Mouse (Mus musculus) kidney, embryonic 16.5 days (tissue): Measurements from ENCODE around the gene Pigw. TPM values are rescaled to one million over a fixed set of nuclear protein-coding genes. Genes with fewer than 3 reads are reported as not detected.
A peak's percentile ranks its signal among the peaks of the same experiment; 100 is the strongest.

Experiments used
- ATAC-seq: fragments of 200-750 bp; cut with Nextera tagmentation; 2 replicates; pipeline ENCODE4 v1.8.0; 2017; ENCODE audit warnings: moderate TSS enrichment; ENCODE audit not compliant: low FRiP score, low TSS enrichment
- H3K27ac ChIP-seq: fragments of 300-500 bp; sonication (generic); 2 replicates; pipeline ENCODE4 v1.5.1; 2014; ENCODE audit warnings: low read length
- H3K27me3 ChIP-seq: fragments of 300-500 bp; sonication (generic); 2 replicates; pipeline ENCODE4 v1.6.1; 2014; ENCODE audit warnings: low read length, control low read depth, mixed read lengths; ENCODE audit not compliant: insufficient read depth
- H3K36me3 ChIP-seq: fragments of 300-500 bp; sonication (generic); 2 replicates; pipeline ENCODE4 v1.6.1; 2014; ENCODE audit warnings: low read length, control low read depth, mixed read lengths; ENCODE audit not compliant: insufficient read depth
- H3K4me1 ChIP-seq: fragments of 300-500 bp; sonication (generic); 2 replicates; pipeline ENCODE4 v1.6.1; 2014; ENCODE audit warnings: low read length, control low read depth, mixed read lengths; ENCODE audit not compliant: insufficient read depth
- H3K4me2 ChIP-seq: fragments of 300-500 bp; sonication (generic); replicated peaks from 2 replicates; pipeline ENCODE4 v1.6.1; 2014; ENCODE audit warnings: low read depth, low read length
- H3K4me3 ChIP-seq: fragments of 300-500 bp; sonication (generic); 2 replicates; pipeline ENCODE4 v1.5.1; 2014; ENCODE audit warnings: mild to moderate bottlenecking, low read length
- H3K9ac ChIP-seq: fragments of 300-500 bp; sonication (generic); replicated peaks from 2 replicates; pipeline ENCODE4 v1.6.1; 2014; ENCODE audit warnings: low read length
- H3K9me3 ChIP-seq: fragments of 300-500 bp; sonication (generic); 2 replicates; pipeline ENCODE4 v1.6.1; 2016; ENCODE audit warnings: low read length, control low read depth
- WGBS: fragments of 180-500 bp; shearing (Covaris S2); extraction: QIAGEN DNeasy Blood & Tissue Kit; methylation state at CpG from one replicate; pipeline ENCODE4 v1.1.7; 2014; 5-methylcytosine and 5-hydroxymethylcytosine counted together
- microRNA-seq: library from miRNA; unstranded; fragments of <30 nt; microRNA quantifications from one replicate; pipeline ENCODE4, GENCODE M21; 2016
- polyA plus RNA-seq: library from polyadenylated mRNA; unstranded; fragments of >200 nt; fragmentation: Nextera tagmentation; extraction: Ambion mirVana; gene quantifications from 2 replicates; pipeline ENCODE4 v1.2.1, GENCODE M21; 2015

Gene Pigw
- polyA plus RNA-seq, 1 experiment from 2014 or later = 3.8 TPM

DNA sequence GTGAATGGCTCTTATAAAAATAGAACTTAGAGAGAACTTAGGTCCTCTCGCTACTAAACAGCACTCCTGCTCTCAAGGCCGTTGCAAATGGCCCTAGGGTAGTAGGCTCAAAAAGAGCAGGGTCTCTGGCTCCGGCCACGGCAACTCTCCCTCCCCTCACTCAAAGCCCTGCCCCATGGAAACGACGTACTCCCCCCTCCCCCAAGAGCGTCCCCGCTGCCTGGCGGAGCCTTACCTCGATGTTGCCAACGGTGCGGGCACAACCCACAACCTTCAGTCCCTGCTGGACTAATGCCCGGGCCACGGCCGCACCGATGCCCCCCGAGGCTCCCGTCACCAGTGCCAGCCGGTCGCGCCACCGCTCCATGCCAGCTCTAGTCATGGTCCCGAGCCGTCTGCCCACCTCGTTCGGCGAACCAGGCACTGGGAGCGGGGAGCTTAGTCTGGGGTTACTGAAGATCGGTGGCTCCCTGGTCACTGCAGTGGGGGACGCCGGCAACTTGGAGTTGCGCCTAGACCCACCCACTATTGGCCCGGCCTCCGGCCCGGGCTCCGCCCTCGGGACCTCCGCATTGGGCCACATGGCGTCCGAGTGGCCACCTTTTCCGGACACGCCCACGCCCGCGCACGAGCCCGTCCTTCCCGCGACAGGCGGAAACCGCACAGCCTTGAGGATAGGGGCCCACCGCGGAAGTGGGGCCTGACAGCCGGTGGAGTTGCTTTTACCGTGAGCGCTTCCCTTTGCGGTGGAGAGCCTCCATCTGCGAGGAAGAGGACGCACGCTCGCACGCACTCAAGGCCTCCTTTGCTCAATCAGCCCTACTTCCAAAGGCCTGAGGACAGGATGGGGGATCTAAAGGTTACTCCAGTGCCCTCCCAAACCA is 51.3 kb downstream of the Pigw start, which contains the start of gene Dhrs11:
Gene Dhrs11 (minus strand): TSS at position 479 of the 884 bp plus-strand sequence.
- H3K9me3 ChIP-seq = no peaks in the 10 kb centered on the region
- H3K36me3 ChIP-seq = peaks cover 23% of the 10 kb centered on the region
- H3K27me3 ChIP-seq = no peaks in the 10 kb centered on the region
- H3K4me2 ChIP-seq = peak within 1 kb of the TSS; percentile 90
- H3K4me3 ChIP-seq = peak within 1 kb of the TSS; percentile 84
- H3K9ac ChIP-seq = peak within 1 kb of the TSS; percentile 85
- under 1% methylated on average over 58 of the region's 62 CpGs for WGBS
- H3K4me1 ChIP-seq = peaks cover 15% of the 10 kb centered on the region
- peak; percentile 97 for ATAC-seq
- H3K27ac ChIP-seq = peak within 1 kb of the TSS; percentile 73

DNA sequence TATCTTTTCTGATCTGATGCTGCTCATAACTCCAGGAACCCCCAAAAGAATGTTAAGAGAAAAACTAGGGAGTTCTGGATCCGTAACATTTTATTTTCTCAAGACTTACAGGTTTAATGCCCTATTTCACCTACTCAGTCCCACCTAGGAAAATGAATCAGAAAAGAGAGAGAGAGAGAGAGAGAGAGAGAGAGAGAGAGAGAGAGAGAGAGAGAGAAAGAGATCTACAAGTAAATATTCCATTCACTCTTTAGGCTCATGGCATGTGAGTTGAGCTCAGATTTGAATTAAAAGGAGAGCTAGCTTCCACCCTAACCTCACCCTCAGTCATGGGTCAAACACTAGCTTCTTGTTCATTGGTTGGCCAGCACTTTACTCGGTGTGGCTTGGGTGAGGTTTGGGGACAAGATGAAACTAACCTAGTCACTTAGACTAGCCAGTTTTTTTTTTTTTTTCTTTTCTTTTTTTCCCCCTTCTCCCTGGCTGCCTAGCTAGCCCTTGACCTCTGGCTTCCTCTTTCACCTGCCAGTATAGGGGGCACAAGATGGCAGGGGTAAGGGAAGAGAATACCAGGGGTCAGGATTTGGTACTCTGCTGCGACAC is 52.1 kb downstream of the Pigw start:
- Histone ChIP-seq H3K36me3 (peaks cover 20% of the 10 kb centered on the region), H3K4me3 (peak overlapping the region; percentile 84), H3K4me2 (peak overlapping the region; percentile 90), H3K9ac (peak overlapping the region; percentile 85), H3K4me1 (peaks cover 15% of the 10 kb centered on the region), H3K27me3 (no peaks in the 10 kb centered on the region), H3K9me3 (no peaks in the 10 kb centered on the region), H3K27ac (0 out of 2 replicates have a peak overlapping the region, but pooled peaks have one; percentile 73)
- ATAC-seq = no peak
- 46% methylated on average over 3 of the region's 3 CpGs for WGBS

DNA sequence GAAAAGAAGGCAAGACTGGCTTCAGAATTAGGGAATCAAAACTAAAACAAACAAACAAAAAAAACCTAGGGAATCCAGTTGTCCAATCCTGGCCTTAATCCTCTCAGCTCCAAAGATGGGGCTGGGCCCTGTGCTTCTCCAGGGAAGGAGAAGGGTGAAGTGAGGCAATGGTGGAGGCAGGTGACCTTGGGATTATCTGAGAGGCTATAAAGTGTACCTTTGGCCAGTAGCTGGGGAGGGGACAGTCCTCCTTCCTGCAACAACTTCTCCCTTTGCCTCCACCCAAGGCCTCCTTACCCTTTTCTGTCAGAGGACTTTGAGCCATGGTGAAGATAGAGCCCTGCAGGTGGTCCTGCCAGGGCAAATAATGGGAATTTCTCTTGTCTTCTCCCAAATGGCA is 52.6 kb downstream of the Pigw start:
- Histone ChIP-seq H3K27ac (no peak overlapping the region), H3K4me3 (no peak overlapping the region), H3K27me3 (no peaks in the 10 kb centered on the region), H3K4me2 (no peak overlapping the region), H3K9ac (no peak overlapping the region), H3K36me3 (peaks cover 16% of the 10 kb centered on the region), H3K4me1 (peaks cover 15% of the 10 kb centered on the region), H3K9me3 (no peaks in the 10 kb centered on the region)
- ATAC-seq = no peak

Small RNA genes lying within 50 kb of the gene (microRNA-seq; reads per million reads assigned to microRNA genes)
- gene Gm23564 = not detected

Other genes with a start within 250 kb of the Pigw start
- gene Mrm1, start 60.8 kb downstream of the Pigw start, polyA plus RNA-seq = 12.3 and 15.5 TPM in 2 replicates
- gene Dhrs11, start 51.3 kb downstream of the Pigw start, polyA plus RNA-seq = 13.1 and 14.9 TPM in 2 replicates
- 62.6 and 63.3 TPM in 2 replicates for gene Ggnbp2, start 9.5 kb downstream of the Pigw start, polyA plus RNA-seq
- 11.8 and 13.9 TPM in 2 replicates for gene Myo19, start 137 bp downstream of the Pigw start, polyA plus RNA-seq
- 57.6 and 61.6 TPM in 2 replicates for gene Znhit3, start 36.1 kb upstream of the Pigw start, polyA plus RNA-seq
- gene Car4, start 77.5 kb upstream of the Pigw start, polyA plus RNA-seq = 86.5 and 95.7 TPM in 2 replicates